Mouse (Mus musculus): ENCODE data around the gene Rabepk. TPM values are rescaled to one million over a fixed set of nuclear protein-coding genes. Genes with fewer than 3 reads are reported as not detected.

Rabepk gene
- polyA plus RNA-seq (2015; fragmentation: Nextera tagmentation; extraction: Ambion mirVana) = 26.7 and 27.6 TPM in 2 replicates

DNA sequence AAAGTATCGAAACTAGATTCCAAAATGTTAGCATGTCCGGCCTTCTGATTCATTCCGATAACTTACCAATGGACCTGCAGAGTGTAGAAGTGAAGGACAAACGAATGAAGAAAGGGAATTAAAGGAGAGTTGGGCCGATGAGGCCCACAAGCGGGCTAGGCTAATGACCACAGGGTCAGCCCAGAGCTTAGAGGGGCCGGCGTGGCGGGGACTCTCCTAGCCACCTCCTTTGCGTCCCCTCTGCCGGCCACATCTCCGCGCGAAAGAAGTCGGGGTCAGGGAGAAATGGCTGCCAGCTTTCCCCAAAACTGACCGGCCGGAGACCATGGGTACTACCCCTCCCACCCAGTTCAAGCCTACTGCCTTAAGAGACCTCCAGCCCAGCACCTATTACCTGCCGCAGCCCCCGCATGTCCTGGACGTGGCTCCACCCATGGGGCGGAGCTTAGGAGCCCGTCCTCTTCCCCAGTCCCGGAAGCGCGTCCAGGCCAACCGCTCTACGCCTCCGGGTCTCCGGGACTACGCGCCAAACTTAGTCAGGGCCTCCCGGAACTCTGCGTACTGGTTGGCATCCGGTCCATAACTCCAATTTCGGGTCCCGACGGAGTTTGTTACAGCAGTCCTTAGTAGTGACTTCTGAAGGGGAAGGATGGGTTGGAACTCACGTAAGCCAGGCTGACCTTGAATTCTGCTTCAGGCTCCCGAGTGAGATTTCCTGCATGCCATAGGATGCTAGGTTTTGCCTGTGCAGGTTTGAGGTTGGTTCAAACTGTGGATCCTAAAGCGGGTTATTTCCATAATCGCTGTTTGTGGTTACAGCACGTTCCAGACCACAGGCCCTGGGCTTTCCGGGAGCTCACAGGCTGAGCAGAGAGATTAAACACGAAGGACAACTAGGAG lies at the start of gene Rabepk:
TSS of gene Rabepk (minus strand) at position 556 of the 900 bp plus-strand sequence.

DNA sequence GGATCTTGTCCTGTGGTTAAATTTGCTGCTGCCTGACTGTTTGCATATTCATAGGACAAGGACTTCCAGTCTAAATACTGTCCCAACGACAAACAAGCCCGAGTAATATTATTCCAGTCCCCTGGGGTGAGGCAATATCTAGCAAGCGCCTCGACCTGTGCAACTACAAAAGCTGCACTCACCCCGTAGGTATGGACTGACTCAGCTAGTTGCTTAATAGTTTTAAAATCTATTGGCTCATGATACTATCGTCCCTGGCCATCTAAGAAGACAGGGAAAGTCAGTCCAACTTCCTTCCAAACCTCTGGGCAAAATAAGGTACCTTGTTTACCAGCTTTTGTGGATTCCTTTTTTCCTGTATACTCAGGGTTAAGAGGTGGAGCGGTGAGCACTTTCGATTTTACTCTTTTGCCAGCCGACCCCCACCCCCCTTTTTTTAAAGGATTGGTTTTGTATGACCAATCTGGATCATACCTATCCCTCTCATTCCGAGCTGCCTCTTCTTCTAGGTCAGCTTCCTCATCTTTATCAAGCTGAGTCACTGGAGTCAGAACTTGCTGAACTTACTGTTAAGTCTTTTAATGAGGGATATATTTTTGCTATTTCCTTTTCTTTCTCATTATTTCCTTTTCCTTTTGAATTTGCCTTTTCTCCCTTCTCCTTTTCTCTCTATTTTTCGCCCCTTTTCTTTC lies 33.2 kb upstream of the Rabepk start, which contains the start of gene Gm34653:
TSS of gene Gm34653 (plus strand) at position 242 of the 692 bp plus-strand sequence.

DNA sequence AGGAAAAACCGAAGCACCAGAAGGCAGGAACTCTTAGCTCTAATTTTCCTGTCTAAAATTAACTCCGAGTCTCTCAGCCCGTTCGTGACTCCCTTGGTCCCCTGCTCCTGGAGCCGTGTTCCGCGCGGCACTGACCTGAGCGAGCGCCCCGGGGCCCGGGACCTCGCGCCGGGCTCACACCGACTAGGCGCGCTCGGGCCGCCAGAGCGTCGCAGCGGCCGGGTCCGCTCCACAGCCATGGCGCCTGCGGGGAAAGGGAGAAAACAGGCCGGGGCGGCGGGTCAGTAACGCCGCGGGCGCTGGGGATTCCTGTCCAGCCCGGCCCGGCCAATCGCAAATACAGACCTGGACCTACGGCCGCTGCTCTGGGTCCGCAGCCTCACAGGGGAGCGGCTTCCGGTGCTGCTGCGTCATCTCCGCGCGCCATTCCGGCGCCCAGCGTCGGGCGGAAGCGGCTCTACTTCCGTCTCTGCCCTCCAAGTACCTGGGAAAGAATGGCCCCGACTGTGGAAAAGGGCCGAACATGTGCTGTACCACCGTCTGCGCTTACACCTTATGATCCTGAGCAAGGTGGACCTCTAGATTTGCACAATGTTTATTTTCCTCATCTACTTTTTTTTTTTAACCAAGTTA lies 26.2 kb upstream of the Rabepk start, which contains the start of gene Fbxw2:
TSS of gene Fbxw2 (minus strand) at position 485 of the 633 bp plus-strand sequence.

DNA sequence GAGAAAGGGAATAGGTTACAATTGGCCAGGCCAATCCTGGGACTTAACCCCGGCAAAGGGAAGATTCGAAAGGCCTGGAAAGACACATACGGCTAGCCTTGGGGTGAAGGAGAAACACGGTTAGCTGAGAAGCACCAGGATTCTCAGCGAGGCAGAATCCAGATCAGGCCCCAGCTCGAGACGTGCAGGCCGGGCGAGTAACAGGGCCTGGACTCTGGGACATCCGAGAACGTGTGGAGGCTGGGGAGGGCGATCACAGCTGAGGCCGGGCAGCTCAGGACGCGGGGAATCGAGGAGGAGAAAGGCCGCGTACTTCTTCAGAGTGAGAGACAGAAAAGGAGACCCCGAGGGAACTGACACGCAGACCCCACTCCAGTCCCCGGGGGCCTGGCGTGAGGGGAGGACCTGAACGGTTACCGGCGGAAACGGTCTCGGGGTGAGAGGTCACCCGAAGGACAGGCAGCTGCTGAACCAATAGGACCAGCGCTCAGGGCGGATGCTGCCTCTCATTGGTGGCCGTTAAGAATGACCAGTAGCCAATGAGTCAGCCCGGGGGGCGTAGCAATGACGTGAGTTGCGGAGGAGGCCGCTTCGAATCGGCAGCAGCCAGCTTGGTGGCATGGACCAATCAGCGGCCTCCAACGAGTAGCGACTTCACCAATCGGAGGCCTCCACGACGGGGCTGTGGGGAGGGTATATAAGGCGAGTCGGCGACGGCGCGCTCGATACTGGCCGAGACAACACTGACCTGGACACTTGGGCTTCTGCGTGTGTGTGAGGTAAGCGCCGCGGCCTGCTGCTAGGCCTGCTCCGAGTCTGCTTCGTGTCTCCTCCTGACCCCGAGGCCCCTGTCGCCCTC lies 28.1 kb downstream of the Rabepk start, which contains the start of gene Hspa5:
TSS of gene Hspa5 (plus strand) at position 603 of the 859 bp plus-strand sequence.

DNA sequence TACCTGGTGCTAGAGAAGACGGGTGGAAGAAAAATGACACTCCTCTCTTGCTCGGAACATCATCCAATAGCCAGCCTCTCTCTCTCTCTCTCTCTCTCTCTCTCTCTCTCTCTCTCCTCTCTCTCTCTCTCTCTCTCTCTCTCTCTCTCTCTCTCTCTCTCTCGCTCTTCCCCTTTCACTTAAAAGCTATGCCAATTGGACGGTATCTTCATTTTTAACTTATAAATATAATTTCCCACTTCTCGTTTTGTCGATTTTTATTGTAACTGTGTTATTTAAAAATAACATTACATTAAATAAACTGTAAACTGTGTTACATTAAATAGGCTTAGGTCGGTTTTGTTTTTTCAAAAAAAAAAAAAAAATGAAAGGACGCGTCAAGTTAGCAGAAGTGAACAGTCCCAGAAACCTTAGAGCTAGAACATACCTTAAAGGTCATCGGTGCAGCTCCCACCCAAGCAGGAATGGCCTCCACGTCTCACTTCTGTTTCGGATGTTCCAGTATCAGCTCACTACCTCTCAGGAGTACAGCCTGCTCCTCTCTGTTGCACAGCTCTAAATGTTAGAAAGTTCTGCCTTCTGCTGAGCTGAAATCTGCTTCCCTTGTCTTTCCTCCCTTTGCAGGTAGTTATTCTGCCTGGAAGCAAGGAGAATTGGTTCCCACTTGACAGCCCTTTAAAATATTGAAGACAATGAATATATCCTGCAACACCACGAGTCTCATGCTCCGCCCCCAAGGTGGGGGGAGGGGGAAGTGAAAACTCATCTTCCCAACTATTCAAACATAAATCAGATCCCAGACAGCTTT lies 45.0 kb downstream of the Rabepk start, which contains the start of gene Gapvd1:
TSS of gene Gapvd1 (minus strand) at position 682 of the 808 bp plus-strand sequence.

Other genes starting within 250 kb of the Rabepk start
- gene Gapvd1, start 44.7 kb downstream of the Rabepk start, polyA plus RNA-seq (2015; fragmentation: Nextera tagmentation; extraction: Ambion mirVana) = 74.2 and 77.6 TPM in 2 replicates
- gene Hspa5, start 27.9 kb downstream of the Rabepk start, polyA plus RNA-seq (2015; fragmentation: Nextera tagmentation; extraction: Ambion mirVana) = 357 TPM in 2 replicates
- gene Fbxw2, start 26.4 kb upstream of the Rabepk start, polyA plus RNA-seq (2015; fragmentation: Nextera tagmentation; extraction: Ambion mirVana) = 104 and 106 TPM in 2 replicates
- not detected in 2 replicates for gene Gm34653, start 33.1 kb upstream of the Rabepk start, polyA plus RNA-seq (2015; fragmentation: Nextera tagmentation; extraction: Ambion mirVana)
- 0.45 and 0.71 TPM in 2 replicates for gene Cutal, start 74.5 kb upstream of the Rabepk start, polyA plus RNA-seq (2015; fragmentation: Nextera tagmentation; extraction: Ambion mirVana)
- gene Psmd5, start 75.1 kb upstream of the Rabepk start, polyA plus RNA-seq (2015; fragmentation: Nextera tagmentation; extraction: Ambion mirVana) = 71.6 and 77.1 TPM in 2 replicates
- 2.0 and 2.2 TPM in 2 replicates for gene Phf19, start 114.1 kb upstream of the Rabepk start, polyA plus RNA-seq (2015; fragmentation: Nextera tagmentation; extraction: Ambion mirVana)
- 5.6 and 7.4 TPM in 2 replicates for gene Traf1, start 161.9 kb upstream of the Rabepk start, polyA plus RNA-seq (2015; fragmentation: Nextera tagmentation; extraction: Ambion mirVana)

All from neural tube, postnatal 0 days (tissue).